Mouse (Mus musculus): Measurements from ENCODE around the gene Ubox5.
"Not testable (repeated sequence)": the region's sequence is repeated elsewhere in the genome, so short reads cannot be mapped to it uniquely, and the experiment has no call there.

Ubox5 gene

DNA sequence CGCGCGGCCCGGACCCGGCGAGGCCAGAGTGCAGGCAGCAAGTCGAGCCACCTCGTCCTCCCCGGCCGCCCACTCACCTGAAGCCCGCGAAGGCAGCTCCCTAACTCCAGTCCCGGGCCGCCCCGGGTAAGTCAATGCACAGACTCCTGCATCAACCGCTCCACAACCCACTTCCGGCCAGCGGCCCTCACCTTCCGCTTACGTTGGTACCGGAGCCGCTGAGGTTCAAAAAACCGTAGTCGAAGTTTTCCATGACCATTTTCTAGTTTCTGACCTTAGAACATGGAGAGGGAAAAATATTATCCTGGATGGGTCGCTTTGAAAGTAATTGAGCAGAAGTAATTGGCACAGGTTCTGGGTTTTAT is at the start of gene Ubox5, which contains the start of gene Fastkd5:
TSS of gene Ubox5 (minus strand) at position 200 of the 365 bp plus-strand sequence.
TSS of gene Fastkd5 (minus strand) at position 189 of the 365 bp plus-strand sequence.
- DNase-seq: peak; percentile 94

DNA sequence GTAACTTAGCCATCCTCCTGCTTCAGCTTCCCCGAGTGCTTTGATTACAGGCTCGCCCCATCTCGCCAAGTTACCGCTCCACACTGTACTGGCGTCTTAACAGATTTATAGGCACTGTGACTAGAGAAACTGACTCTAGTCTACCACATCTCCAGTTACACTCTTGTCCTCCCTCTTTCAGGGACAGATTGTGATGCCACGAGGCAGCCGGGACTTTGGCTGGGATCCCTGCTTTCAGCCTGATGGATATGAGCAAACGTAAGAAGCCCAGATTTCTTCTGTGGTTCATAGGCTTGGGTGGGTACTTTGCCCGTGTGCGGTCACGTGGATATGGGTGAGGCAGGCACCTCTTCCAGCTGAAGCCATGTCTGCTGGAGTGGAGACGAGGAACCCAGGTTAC is 49.3 kb upstream of the Ubox5 start:
- no peak for DNase-seq

DNA sequence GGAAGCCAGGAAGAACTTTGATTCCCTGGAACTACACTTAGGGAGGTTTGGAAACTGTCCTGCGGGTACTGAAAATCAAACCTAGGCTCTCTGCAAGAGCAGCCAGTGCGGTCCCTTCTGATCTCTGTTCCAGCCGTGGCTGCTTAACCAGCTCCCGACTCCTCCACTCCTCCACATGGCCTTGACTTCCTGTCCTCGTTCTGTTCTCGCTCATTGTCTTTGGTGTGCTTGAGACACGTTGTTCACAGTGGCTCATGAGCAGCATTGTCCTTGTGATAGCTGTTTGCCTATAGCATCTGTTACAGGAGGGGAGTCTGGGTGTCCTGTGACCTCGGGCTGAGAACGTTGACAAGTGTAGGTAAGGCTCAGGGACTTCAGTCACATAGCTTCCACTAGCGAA is 47.4 kb upstream of the Ubox5 start:
- DNase-seq: no peak

DNA sequence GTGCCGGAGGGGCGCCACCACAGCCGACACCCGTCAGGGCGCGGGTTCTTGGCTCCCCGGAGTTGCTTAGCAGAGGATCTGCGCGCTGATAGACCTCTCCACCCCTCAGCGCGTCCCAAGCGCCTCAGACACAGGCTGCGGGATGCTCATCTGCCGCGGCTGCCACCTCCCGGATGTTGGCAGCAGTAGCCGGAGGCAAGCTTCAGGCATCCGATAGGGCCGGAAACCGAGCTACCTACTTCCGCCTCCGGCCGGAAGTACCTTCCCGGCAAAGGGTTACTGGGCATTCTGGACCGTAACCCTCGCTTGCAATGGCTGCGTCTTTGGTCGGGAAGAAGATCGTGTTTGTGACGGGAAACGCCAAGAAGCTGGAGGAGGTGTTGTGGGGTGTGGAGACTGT is 37.7 kb upstream of the Ubox5 start, which contains the start of gene Itpa:
TSS of gene Itpa (plus strand) at position 52 of the 400 bp plus-strand sequence.
- DNase-seq: peak; percentile 96

DNA sequence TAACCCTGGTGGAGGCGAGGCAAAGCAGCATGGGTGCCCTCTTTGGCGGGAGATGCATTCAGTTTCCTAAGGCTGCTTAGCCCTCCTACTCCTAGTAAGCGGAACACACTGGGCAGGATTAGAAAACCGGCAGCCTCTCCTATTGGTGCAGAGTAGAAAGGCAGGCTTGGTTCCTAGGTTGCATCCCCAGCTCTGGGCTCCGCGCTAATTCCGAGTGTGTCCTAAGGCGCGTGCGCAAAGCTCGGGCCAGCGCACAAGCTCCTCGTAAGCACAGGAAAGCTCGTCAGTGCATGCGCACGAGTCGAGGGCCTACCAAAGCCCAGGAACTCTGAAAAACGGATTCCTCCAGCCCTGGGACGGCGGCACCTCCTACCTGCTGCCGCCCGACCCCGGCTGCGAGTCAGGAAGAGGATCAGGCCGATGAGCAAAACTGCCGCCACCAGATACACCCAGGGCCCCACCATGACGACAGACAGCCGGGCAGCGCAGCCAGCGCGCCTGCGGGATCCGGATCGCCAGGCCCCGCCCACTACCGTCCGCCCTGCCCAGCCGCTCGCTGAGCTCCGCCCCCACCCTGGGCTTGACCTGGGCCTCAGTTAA is 34.4 kb upstream of the Ubox5 start, which contains the start of gene Ddrgk1:
TSS of gene Ddrgk1 (minus strand) at position 558 of the 600 bp plus-strand sequence.
- peak; percentile 97 for DNase-seq

DNA sequence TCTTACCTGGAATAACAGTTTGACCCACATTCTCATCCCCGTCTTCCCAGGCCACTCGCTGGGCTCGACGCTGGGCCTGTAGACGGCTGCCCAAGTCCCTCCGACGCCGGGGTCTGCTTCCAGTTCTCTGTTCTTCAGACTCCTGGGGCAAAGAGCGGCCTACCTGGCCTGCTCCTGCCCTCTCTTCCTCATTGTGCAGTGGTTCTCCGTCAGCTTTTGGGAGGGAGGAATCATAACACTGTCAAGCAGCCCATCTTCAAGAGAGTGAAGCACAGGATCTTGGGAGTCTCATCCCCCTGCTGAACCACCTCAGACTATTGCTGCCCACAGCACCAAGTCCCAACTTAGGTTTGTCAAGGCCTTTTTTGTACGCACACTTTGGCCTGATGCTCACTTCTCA is 33.5 kb upstream of the Ubox5 start:
- no peak for DNase-seq

DNA sequence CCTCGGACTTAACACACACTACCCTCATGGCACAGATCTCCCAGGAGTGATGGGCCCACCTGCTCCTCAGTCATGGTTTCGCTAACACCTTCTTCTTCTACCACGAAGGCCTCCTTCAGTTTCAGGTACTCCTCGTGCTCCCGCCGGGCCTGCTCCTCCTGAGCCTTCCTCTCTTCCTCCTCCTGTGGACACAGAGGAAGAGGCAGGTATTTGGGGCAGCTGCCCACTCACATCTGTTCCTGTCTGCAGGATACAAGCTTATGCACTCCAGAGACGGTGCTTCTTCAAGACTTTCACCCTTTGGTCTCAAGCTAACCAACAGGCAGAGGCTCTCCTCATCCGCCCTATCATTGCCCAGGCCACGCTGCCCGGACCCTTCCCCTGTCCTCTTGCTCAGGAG is 28.7 kb upstream of the Ubox5 start:
- DNase-seq: no peak

DNA sequence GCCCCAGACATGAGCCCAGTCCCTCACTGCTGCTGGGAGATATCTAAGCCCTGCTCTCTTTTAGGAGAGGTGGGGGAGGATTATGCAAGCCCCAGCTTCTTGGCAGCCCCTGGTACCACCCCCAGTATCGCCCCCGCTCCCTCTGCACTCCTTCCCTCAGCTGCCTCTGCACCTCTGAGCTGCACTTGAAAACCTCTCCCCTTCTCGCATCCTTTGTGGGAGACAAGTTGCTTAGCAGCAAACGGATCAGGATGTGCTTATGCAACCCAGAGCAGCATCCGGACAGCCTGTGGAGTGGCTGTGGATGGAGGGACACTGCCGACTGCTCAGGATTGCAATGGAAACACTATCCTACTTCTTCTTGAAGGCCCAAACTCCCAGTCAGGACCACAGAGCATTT is 27.7 kb upstream of the Ubox5 start:
- DNase-seq: no peak

DNA sequence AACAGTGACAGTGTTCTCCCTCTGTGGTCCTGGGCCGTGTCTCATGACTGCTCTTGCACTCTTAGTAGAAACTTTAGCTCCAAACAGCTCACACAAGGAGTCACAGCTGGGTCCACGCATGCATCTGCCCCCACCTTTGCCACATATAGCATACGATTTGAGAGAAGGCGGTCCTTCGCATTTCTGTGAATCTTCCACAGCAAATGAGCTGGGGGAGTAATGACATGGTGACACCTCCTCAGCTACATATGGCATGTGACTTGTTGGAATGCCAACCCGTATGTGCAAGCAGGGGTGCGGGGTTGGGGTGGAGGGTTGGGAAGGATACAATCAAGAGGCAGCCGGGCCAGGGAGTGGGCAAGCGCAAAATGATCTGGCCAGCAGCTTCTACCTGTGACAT is 26.7 kb upstream of the Ubox5 start:
- DNase-seq: no peak

DNA sequence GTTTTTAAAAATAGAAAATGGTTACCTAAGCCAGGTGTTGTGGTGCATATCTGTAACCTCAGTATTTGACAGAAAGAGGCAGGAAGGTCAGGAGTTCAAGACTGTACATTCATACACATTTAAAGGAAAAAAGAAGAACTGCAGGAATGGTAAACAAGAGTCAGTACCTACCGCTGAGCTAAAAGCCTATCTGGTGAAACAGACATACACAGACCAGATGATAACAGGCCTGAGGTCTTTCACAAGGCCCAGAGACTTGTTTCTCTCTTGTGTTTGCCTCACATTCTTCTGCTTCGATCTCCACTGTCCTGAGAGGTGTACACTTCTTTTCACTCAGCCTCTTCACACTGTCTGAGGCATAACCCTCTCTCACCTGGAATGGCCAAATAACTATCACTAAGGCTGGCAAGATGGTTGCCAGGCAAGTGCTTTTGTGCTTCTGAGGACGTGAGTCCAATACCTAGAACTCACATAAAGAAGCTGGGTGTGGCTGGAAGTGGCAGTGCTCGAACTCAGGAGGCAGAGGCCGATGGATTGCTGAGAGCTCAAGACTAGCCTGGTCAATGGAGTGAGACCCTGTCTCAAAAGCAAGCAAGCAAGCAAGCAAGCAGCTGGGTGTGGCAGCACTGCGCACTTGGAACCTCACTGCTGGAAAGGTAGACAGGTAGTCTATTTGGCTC is 26.0 kb upstream of the Ubox5 start:
- no peak for DNase-seq

DNA sequence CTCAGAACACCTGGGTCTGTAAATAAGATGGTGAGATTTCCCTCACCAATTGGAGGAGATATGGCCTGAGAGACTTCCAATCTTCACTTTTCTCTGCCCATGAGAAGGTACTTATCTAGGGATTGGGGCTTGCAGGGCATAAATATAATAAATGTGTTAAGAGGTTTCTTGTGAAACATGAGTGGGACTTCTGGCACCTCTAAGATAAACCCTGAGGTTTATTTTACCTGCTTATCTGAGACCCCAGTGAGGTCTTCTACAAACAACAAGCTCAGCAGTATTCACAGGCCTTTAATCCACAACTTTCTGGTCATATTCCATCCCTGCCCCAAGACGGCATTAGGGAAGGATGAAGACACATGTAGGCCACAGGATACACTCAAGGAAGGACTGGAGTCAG is 23.9 kb upstream of the Ubox5 start:
- DNase-seq: no peak

DNA sequence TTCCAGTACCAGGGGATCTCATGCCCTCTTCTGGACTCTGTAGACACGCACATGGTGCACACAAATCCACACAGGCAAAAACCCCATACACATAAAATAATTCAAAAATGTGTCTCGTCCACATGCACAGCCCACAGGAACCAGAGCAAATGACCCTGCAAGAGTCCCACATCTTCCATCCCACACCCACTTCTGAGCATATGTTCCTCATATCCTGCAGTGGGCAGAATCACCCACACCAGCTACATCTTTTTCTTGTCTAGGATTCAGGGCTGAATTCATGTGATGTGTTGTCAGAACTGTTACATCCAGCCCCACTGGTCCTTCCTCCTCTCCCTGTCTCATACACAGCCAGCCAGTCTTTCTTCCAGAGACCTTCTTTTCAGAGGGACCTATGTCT is 23.5 kb upstream of the Ubox5 start:
- DNase-seq: no peak

DNA sequence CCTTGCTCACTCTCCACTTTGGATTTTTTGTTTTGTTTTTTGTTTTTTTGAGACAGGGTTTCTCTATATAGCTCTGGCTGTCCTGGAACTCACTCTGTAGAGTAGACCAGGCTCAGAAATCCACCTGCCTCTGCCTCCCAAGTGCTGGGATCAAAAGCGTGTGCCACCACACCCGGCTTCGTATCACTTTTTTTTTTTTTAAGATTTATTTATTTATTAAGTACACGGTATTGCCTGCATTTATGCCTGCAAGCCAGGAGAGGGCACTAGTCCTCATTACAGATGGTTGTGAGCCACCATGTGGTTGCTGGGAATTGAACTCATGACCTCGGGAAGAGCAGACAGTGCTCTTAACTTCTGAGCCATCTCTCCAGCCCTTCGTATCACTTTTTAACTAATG is 19.2 kb upstream of the Ubox5 start:
- DNase-seq: not testable (repeated sequence)

DNA sequence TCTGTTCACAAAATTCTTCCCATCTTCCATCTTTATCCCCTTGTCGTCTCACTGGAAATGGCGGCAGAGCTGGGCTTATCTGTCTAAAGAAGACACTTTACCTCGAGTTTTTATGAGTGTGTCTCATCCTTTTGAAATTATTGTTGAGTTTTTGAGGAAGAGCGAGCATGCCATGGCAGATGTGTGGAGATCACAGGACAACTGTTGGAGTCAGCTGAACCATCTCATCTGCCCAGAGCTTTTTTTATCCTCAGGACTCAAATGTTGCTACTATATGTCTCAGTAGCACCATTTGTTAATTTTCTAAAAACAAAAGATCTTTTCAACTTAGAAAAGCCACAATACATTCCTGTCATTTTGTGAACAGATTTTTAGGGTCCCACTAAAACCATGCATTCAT is 15.4 kb upstream of the Ubox5 start:
- no peak for DNase-seq

DNA sequence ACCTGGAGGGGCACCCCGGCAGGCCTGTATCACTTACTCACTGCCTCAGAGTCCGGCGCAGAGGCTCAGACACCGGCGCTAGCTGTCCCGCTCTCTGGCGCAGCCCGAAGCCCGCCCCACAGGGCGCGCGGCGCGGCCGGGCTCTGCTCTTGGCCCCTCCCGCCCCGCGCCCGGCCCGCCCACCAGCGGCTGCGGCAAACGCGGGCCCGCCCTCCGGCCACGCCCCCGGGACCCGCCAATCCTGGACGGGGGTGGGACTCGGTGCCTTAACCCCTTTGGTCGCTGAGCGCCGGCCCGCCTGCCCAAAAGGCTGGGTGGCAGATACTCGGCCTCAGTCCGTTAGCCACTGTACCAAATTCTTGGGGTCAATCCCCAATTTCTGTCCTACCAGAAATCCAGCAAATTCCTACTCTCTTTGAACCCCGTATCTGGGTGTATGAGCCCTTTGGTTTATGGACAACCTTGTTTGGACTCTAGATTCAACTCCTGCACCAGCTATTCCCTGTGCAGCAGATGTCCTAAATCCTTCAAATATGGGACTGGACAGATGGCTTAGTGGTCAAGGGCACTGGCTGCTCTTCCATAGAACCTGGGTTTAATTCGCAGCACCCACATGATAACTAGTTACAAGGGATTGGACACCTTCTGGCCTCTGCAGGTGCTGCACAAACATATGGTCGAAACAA is 13.0 kb upstream of the Ubox5 start, which contains the start of gene Lzts3:
TSS of gene Lzts3 (minus strand) at position 120 of the 686 bp plus-strand sequence.
- peak; percentile 97 for DNase-seq

DNA sequence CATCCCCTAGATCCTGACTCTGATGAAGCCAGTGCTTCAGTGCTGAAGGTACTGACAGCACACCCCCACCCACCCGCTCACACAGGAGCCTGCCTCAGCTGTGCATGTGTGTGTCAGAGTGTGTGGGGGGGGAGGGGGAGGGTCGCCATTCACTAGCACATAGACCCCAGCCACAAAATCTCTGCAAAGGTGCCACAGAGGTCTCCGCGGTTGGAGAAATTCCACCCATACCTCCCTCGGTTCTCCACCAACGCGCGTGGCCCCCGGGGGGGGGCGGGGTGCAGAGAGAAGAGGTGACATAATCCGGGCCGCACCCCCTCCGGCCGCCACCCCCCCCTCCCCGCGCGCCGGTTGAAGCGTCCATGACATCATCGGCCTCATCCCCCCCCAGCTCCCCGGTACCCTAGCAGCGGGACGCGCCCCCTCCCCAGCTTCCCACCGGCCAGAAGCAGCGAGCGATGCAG is 12.4 kb upstream of the Ubox5 start:
- DNase-seq: peak; percentile 48

DNA sequence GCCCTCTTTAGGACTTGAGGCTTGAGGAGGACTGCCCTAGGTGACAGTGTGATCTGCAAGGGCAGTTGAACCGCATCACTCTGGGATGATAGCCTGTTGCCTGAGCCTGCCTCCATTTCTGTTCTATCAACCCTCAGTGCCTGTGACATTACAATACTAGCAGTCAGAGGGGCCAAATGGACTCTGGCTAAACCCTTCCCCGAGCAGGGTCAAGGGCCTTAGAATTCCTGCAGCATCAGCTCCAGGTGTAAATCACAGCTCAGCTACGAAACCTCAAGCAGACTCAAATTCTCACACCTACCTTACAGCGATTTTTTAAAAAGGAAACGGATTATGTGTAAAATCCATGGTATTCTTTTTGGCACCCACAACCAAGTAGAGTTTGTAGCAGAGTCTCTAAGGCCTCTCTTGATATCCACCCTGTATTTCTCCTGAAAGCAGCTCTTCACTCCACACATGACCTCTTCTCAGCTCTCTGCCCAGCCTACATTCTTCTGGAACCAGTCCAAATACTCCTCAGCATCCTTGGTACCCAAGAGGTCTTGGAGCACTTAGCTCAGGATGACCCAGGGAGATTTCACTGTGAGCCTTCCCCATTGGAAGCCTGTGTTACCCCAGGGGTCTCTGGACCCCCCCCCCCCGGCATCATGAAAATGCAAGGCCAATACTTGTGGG is 11.7 kb upstream of the Ubox5 start:
- no peak for DNase-seq

DNA sequence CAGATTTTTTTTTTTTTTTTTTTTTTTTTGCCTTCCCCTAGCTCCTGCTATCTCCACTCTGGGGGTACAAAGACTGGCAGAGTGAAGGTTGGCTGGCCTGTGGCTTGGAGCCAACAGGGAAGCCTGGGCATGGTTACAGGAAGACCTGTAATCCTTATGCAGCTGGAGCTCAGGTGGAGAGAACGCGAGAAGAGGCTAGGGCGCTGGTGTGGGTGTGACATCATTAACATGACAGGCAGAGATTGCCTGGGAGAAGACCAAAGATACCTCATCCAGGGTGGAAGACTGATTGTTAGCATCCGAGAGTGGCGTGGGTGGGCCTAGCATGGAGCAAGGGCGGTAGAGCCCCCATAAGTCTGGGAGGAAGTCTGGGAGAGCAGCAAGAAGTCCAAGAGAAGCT is 9.4 kb upstream of the Ubox5 start:
- DNase-seq: no peak

DNA sequence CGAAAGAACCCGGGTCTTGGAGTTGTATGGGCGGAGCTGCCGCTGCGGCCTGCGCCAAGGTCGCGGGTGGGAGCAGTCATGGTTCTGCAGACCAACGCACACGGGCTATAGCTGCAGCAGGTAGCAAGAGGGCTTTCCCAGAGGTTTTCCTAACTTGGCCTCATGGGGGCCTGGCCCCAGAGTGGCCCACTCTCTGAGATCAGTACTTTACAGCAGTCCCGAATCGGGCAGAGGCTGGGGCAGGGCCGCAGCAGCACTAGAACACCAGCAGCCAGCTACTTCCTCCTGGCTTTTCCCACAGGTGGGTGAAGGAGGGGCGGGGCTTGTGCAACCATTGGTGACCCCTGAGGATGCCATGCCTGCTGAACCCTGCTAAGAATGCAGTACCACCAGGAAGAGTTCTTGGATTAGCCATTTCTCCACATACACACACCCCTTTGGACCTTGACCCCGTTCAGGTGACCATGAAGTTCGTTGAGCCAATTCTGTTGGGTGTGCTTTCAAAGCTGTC is 8.3 kb upstream of the Ubox5 start:
- no peak for DNase-seq

DNA sequence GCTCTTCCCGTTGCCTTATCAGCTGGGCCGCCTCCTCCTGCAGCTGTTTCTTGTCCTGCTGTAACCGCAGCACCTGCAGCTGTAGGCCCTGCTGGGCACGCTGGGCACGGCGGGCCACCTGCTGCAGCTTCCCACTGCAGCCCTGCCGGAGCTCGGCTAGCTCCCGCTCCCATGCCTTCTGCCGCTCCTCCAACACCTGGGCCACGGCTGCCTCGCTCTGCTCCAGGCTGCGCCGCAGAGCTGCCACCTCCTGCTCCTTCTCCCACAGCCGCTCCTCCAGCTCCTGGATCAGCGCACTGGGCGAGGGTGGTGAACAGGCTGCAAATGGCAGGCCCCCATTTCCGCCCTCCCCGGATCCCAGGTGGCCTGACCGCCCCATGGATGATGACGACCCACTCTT is 6.0 kb upstream of the Ubox5 start:
- peak; percentile 34 for DNase-seq

DNA sequence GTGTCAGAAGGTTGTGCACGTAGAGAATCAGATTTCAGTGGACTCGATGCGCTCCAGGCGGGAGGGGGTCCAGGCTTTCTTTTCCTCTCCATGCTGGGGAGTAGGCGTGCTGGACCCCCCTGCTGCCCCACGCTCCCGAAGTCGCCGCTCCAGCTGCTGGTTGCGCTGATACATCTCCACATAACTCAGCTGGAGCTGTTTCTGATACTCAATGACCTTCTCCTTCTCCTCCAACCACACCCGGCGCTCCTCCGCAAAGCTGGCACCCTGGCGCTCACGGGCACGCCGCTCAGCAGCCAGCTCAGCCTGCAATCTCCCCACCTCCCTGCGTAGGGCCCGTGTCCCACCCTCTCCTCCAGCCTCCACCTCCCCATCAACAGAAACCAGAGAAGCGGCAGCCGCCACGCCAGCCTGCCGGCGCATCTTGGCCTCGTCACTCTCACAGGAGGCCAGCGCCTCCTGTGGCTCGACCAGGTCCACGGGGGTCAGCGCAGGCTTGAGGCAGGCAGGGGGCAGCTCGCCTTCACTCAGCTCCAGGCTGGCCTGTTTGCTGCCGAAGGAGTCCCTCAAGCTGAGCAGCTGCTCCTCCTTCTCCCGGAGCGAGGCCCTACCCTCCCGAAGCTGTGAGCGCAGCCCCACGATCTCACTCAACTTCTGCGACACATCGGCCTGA is 5.0 kb upstream of the Ubox5 start:
- peak; percentile 77 for DNase-seq

DNA sequence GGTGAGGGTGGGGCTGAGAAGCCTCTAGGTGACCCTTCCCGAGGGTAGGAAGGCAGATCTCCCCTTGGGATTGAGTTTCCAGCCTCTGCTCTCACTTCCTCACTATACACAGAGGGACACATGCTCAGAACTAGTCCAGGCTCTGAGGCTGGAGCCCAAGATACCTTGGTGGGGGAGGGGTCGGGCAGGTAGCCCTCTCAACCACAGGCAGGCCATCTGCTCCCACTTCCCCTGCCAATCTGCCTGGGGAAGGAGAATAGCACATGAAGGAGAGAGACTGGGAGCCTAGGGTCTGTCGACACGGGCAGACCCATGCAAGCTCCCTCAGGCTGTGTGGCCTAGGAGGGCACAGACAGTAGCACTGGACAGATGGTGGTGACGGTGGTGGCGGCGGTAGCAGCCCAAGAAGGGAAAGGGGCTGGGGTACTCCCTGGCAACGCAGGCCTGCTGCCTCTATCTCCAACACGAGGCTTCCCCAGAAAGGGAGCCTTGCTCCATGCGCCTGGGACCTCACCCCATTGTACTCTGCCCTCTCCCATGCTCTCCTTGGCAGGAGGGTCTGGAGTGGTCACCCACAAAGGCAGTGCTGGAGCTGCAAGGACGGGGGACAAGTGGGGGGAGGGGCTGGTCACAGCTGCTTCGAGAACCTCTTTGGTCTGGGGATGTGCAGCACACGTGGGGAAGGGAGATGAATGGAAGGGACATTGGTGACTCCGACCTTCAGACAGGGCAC is 4.3 kb upstream of the Ubox5 start:
- DNase-seq: peak; percentile 44
